In the genomic region with DNA sequence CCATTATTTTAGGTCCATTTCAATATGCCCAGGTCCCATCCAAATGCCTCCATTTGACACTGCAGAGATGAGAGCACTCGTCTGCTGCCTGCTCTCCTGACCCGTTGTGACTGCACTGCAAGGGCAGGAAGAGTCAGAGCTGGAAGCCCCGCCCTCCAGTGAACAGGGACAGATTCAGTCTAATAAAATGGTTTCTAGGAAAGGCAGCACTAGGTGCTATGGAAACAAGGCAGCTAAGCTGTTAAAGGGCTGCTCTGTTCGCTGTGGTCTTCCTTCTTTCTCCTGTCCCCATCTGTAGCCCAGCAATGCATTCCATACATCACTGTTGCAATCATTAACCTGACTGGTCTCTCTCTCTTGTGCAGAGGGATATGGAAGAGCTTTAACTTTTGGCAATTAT, we compare ENCODE assay signal across 25 mouse cellular contexts. TPM values are rescaled to one million over a fixed set of nuclear protein-coding genes. Genes with fewer than 3 reads are reported as not detected.
DNase-seq lines count a peak whose midpoint lies in the region; ATAC-seq lines count a peak whose summit lies in the region.
"Had no signal": no experiment of that assay in that cellular context is flagged by ENCODE, and none has a peak within 500 bp of the region (broad histone marks: within the 10 kb centered on the region; RNA-seq: fewer than 3 reads in every experiment).

No protein-coding gene starts in this region.

- H3K4me3 ChIP-seq in kidney, embryonic 14.5 days (ENCODE audit: low read length): no peak overlapping the region
- H3K4me3 ChIP-seq in neural tube, embryonic 14.5 days (ENCODE audit: low read depth, low read length): no peak overlapping the region
- H3K4me3 ChIP-seq in neural tube, embryonic 15.5 days (replicated peaks): no peak overlapping the region
- no peak overlapping the region for H3K4me3 ChIP-seq in forebrain, embryonic 14.5 days (ENCODE audit: low read depth, low read length)
- H3K4me3 ChIP-seq: erythroblast, embryonic 14.5 days; liver, embryonic 13.5 days; lung, embryonic 15.5 days had no signal

- no peak overlapping the region for H3K4me2 ChIP-seq in kidney, embryonic 14.5 days (replicated peaks; ENCODE audit: low read depth, low read length)
- H3K4me2 ChIP-seq in neural tube, embryonic 14.5 days (ENCODE audit: low read depth, low read length): no peak overlapping the region
- H3K4me2 ChIP-seq in neural tube, embryonic 15.5 days: no peak overlapping the region
- H3K4me2 ChIP-seq in forebrain, embryonic 14.5 days (ENCODE audit: low read length): no peak overlapping the region
- H3K4me2 ChIP-seq: liver, embryonic 13.5 days; lung, embryonic 15.5 days had no signal

- ATAC-seq in kidney, embryonic 14.5 days (ENCODE audit: low FRiP score, low TSS enrichment): peak; percentile 39; the same call in 1 of the 2 replicates
- peak; percentile 17; the same call in 1 of the 2 replicates for ATAC-seq in neural tube, embryonic 14.5 days (ENCODE audit: low read depth)
- no peak for ATAC-seq in neural tube, embryonic 15.5 days (ENCODE audit: low FRiP score)
- no peak for ATAC-seq in forebrain, embryonic 14.5 days
- ATAC-seq: forebrain, embryonic 16.5 days; hindbrain, postnatal 0 days had no signal

- no peak overlapping the region for H3K27ac ChIP-seq in kidney, embryonic 14.5 days (ENCODE audit: low read depth, low read length)
- no peak overlapping the region for H3K27ac ChIP-seq in neural tube, embryonic 14.5 days (ENCODE audit: low read depth, low read length)
- H3K27ac ChIP-seq in neural tube, embryonic 15.5 days (replicated peaks): no peak overlapping the region
- H3K27ac ChIP-seq in forebrain, embryonic 14.5 days (ENCODE audit: low read depth, low read length): no peak overlapping the region
- H3K27ac ChIP-seq: hindbrain, postnatal 0 days; liver, embryonic 13.5 days; lung, embryonic 15.5 days had no signal

- no peaks in the 10 kb centered on the region for H3K4me1 ChIP-seq in kidney, embryonic 14.5 days (ENCODE audit: control insufficient read depth, insufficient read depth, low read length)
- H3K4me1 ChIP-seq in neural tube, embryonic 14.5 days (ENCODE audit: control insufficient read depth, insufficient read depth, low read length): no peaks in the 10 kb centered on the region
- peaks cover 11% of the 10 kb centered on the region for H3K4me1 ChIP-seq in neural tube, embryonic 15.5 days
- no peaks in the 10 kb centered on the region for H3K4me1 ChIP-seq in forebrain, embryonic 14.5 days (ENCODE audit: control insufficient read depth, insufficient read depth, low read length)

- H3K9me3 ChIP-seq in kidney, embryonic 14.5 days (ENCODE audit: control insufficient read depth, low read length): no peaks in the 10 kb centered on the region
- no peaks in the 10 kb centered on the region for H3K9me3 ChIP-seq in neural tube, embryonic 14.5 days (ENCODE audit: control insufficient read depth, low read length)
- H3K9me3 ChIP-seq in neural tube, embryonic 15.5 days (replicated peaks): no peaks in the 10 kb centered on the region
- H3K9me3 ChIP-seq in forebrain, embryonic 14.5 days (replicated peaks; ENCODE audit: control insufficient read depth, low read length): no peaks in the 10 kb centered on the region
- H3K9me3 ChIP-seq: liver, embryonic 13.5 days; lung, embryonic 15.5 days had no signal

- WGBS in kidney, embryonic 14.5 days: 67% methylated on average over 4 of the region's 4 CpGs
- WGBS in neural tube, embryonic 14.5 days: 62% methylated on average over 4 of the region's 4 CpGs
- WGBS in neural tube, embryonic 15.5 days: 58% methylated on average over 4 of the region's 4 CpGs
- WGBS in forebrain, embryonic 14.5 days: 79% methylated on average over 4 of the region's 4 CpGs

- H3K36me3 ChIP-seq in kidney, embryonic 14.5 days (ENCODE audit: control insufficient read depth, insufficient read depth, low read length): peaks cover 67% of the 10 kb centered on the region
- peaks cover 25% of the 10 kb centered on the region; the same call in 1 of the 2 replicates for H3K36me3 ChIP-seq in neural tube, embryonic 14.5 days (ENCODE audit: control insufficient read depth, insufficient read depth, low read length)
- peaks cover 60% of the 10 kb centered on the region for H3K36me3 ChIP-seq in neural tube, embryonic 15.5 days
- H3K36me3 ChIP-seq in forebrain, embryonic 14.5 days (ENCODE audit: control insufficient read depth, insufficient read depth, low read length): peaks cover 72% of the 10 kb centered on the region

- no peaks in the 10 kb centered on the region for H3K27me3 ChIP-seq in kidney, embryonic 14.5 days (ENCODE audit: control insufficient read depth, insufficient read depth, low read length)
- H3K27me3 ChIP-seq in neural tube, embryonic 14.5 days (ENCODE audit: control insufficient read depth, insufficient read depth, low read length): no peaks in the 10 kb centered on the region
- H3K27me3 ChIP-seq in neural tube, embryonic 15.5 days (replicated peaks): no peaks in the 10 kb centered on the region
- H3K27me3 ChIP-seq in forebrain, embryonic 14.5 days (replicated peaks; ENCODE audit: control insufficient read depth, insufficient read depth, low read length): no peaks in the 10 kb centered on the region
- H3K27me3 ChIP-seq: liver, embryonic 13.5 days; lung, embryonic 15.5 days had no signal

- peak overlapping the region; percentile 4; the same call in 1 of the 2 replicates for H3K9ac ChIP-seq in kidney, embryonic 14.5 days (ENCODE audit: low read depth, low read length)
- H3K9ac ChIP-seq in neural tube, embryonic 14.5 days (replicated peaks; ENCODE audit: low read depth, low read length): no peak overlapping the region
- no peak overlapping the region for H3K9ac ChIP-seq in neural tube, embryonic 15.5 days (replicated peaks)
- H3K9ac ChIP-seq in forebrain, embryonic 14.5 days (ENCODE audit: low read length): no peak overlapping the region
- H3K9ac ChIP-seq: liver, embryonic 13.5 days; lung, embryonic 15.5 days had no signal

- DNase-seq in kidney, adult 11 months: no peak
- peak; percentile 71 to 78 for DNase-seq in adrenal gland, postnatal 36 days
- DNase-seq in forebrain, embryonic 14.5 days (ENCODE audit: low spot score): no peak
- no peak for DNase-seq in right cerebral cortex, adult 18-20 months
- DNase-seq: B cell, adult 2 months; cerebellum, adult 18-20 months; layer of hippocampus, postnatal 36 days; liver, embryonic 13.5 days; thymus, adult 18-20 months had no signal

RNA-seq across cellular contexts. Expression of a gene that starts 29.4 kb away (rescaled TPM):
- 215 and 247 TPM in 2 replicates for polyA plus RNA-seq in kidney, embryonic 14.5 days (2014; fragmentation: Nextera tagmentation; extraction: Ambion mirVana)
- polyA plus RNA-seq in neural tube, embryonic 14.5 days (2014; fragmentation: Nextera tagmentation; extraction: Ambion mirVana): 222 and 239 TPM in 2 replicates
- 230 and 258 TPM in 2 replicates for polyA plus RNA-seq in neural tube, embryonic 15.5 days (2015; fragmentation: Nextera tagmentation; extraction: Ambion mirVana)
- 10 to 100 TPM; 80.8 to 88.1 TPM for total RNA-seq in adrenal gland, postnatal 36 days (2021)
- polyA plus RNA-seq in forebrain, embryonic 14.5 days (2014; fragmentation: Nextera tagmentation; extraction: Ambion mirVana): 229 and 235 TPM in 2 replicates

RNA-seq across cellular contexts. Expression of a gene that starts 55.2 kb away (rescaled TPM):
- 1.7 and 2.6 TPM in 2 replicates for polyA plus RNA-seq in kidney, embryonic 14.5 days (2014; fragmentation: Nextera tagmentation; extraction: Ambion mirVana)
- polyA plus RNA-seq in neural tube, embryonic 14.5 days (2014; fragmentation: Nextera tagmentation; extraction: Ambion mirVana): 2.0 TPM in 1 of 2 replicates, not detected in the other
- polyA plus RNA-seq in neural tube, embryonic 15.5 days (2015; fragmentation: Nextera tagmentation; extraction: Ambion mirVana): 1.5 and 2.0 TPM in 2 replicates
- total RNA-seq in adrenal gland, postnatal 36 days (2021): 1 to 10 TPM in 1 of 2 experiments, not detected in 1; 2.1 TPM
- polyA plus RNA-seq in forebrain, embryonic 14.5 days (2014; fragmentation: Nextera tagmentation; extraction: Ambion mirVana): 1.8 TPM in 1 of 2 replicates, not detected in the other
- total RNA-seq: gastrocnemius, adult 18-20 months; hindbrain, postnatal 0 days; left cerebral cortex, postnatal 36 days; megakaryocyte progenitor cell, adult 5-6 weeks; monocyte, adult 5-6 weeks; neutrophil, adult 5-6 weeks had no signal
- polyA plus RNA-seq: brain, embryonic 14.5 days; embryonic facial prominence, embryonic 11.5 days; erythroblast, embryonic 14.5 days; forebrain, embryonic 16.5 days; heart, embryonic 14.5 days; small intestine, adult 2 months had no signal

Comparison
In these comparisons a context has a peak if more than half of its experiments do, and no peak if none do; other contexts are left out.
1. ATAC-seq: peak in kidney, embryonic 14.5 days (single experiment) and neural tube, embryonic 14.5 days (single experiment); none in neural tube, embryonic 15.5 days (single experiment) and forebrain, embryonic 14.5 days (single experiment).
2. DNase-seq: peak in adrenal gland, postnatal 36 days (2 of 2); none in kidney, adult 11 months (single experiment), forebrain, embryonic 14.5 days (single experiment) and right cerebral cortex, adult 18-20 months (single experiment).